Mouse (Mus musculus) right cerebral cortex, postnatal 25 days (tissue): ENCODE results near the gene H2afy.

ENCODE experiments used
- DNase-seq: peaks from one replicate; pipeline ENCODE4 v3.0.0; 2022

The H2afy gene

DNA sequence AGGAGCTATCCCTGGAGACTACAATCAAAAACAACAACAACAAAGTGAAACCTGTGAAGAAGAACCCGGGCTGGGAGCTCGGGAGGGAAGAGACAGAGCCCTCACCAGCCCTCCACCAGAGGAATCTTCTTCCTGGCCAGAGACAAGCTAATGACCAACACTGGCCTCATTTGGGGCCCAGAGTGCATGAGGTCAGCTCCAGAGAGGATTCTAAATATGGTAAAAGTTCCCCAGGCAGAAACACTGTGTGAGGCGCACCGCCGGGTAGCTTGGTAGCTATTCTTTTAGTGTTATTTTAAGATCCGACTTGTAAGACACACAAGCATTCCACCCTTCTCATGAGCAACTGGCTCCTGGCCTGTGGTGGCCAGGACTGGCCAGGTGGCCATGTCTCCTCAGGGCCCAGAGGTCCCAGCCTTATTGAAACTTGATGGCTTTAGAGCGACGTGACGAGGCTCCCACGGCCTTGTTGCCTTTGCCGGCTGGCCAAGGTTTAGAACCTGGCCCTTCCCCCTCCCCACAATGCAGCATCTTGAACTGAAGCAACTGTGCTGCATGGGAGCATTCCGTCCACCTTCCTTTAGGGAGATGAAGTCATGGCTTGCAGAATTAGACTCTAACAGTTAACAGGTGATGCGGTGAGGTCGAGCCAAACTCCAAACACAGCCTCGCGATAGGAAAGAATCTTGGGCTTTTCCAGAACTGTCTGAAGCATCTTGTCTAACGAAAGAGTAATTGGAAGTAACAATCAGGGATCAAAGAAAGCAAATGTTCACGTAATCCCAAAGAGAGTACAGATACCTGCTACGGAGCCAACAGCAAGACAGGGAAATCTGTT is 25.2 kb downstream of the H2afy start:
- no peak for DNase-seq

DNA sequence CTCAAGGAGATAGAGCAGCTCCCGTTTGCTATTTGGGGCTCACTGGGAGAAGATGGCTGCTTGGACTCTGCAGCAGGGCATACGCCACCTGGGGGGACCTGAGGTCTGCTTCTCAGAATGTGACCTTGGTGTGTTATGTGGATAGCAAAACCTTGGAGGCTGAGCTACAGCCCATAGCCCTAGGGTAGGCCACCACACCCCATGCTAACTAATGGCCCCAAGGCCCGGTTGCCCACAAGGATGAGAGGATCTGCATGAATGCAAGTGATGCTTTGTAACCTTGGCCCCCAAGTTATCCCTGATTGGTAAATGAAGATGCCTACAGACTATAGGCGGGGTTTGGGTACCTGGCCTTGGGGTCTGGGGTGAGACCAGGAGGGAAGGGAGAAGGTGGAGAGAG is 26.5 kb downstream of the H2afy start:
- no peak for DNase-seq

DNA sequence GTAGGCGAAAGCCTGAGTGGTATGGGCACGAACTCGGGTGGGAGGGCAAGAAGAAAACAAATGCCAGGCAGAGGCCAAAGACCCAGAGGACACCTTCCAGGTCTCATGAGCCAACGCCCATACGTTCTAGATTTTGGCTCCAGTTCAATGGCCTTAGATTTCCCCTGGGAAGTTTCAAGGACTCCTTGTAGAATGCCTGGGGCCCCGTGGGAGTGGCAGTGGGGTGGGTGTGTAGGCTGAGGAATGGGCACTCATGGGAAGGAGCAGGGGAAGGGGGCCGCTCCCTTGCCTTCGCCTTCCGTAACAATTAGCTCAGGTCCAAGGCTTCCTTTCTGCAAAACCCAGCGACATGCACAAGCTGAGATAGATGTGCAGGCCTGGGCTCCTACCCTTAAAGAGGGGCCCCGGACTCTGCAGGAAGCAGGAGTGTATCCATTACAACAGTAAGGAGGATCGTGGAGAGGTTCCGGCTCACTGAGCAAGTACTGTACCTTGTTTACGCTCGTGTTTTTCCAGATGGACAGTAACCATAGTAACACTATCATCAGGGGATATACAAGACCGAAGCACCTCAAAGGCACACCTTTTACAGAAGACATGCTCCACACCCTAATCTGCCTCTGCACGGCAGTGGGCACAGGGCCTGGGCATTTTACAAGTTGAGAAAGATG is 27.2 kb downstream of the H2afy start:
- no peak for DNase-seq

DNA sequence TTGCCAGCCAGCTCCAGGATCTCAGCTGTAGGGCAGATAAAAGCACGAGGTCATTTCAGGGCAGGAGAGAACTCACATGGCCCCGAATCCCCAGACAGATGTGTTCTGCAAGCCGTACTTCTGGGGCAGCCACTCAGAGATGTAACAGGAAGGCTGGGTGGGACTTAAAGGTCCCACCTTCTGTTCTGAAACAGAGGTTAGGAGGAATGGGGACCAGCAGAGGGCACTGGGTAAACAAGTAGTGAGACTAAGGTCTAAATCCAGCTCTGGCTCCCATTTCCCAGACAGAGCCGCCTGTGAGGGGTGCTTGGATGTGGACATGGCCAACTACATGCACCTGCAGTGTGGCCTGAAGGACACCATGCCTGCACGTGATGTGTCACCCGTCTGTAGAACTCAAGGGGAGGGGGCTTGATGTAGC is 31.2 kb downstream of the H2afy start:
- no peak for DNase-seq

DNA sequence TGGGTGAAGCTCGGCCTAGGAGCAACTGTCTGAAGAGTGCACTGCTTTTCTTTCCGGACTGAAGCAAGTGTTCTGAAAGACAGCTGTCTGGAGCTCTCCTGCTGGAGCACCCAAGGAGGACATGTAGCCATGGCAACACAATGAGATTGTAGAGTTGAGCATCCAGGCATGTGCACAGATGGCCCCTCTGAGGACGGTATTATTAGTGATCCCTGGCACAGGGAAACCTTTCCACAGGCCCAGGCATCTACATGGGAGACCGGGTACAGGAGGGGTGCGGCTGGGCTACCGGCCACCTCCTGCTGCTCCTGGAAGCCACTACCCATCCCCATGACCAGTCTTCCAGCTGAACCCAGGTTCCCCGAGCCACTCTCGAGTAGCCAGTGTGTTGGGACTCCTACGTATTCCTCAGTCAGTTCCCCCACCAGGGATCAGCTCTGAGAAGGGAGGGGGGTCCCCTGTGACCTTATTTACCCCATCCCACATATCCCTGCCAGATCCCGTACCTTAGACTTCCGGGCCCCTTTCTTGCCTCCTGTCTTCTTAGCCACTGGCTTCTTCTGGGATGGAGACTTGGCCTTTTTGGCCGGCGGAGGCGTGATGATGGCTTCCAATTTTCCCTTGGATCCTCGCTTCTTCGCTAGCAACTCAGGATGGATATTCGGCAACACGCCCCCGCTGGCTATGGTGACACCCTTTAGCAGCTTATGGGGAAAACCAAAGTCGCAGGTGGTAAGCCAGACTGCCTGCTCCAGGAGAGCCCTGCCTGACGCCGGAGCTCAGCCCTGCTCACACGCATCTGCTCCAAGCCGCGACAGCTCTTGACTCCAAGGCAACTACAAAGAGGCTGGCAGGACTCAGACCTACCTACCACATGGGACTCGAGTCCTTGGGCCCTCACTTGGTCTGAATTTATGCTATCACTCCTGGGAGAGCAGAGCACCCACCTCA is 32.1 kb downstream of the H2afy start:
- DNase-seq = peak; percentile 30

DNA sequence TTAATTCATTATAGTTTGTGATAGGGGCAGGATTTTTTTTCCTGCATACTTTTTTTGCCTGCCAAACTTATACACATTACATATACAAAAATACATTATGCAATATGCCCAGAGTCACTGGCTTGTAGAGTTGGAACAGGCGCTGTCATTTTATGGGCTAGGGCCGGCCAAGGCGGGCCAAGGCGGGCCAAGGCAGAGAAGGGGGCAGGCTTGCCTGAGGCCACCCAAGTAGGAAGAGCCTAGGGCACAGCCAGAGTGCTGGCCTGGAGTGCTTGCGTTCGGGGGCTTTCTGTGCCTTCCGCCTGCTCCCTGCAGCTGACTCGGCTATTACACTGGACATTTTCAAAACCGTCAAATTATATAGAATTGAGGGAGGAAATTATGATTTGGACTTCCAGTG is 34.0 kb downstream of the H2afy start:
- DNase-seq = no peak

DNA sequence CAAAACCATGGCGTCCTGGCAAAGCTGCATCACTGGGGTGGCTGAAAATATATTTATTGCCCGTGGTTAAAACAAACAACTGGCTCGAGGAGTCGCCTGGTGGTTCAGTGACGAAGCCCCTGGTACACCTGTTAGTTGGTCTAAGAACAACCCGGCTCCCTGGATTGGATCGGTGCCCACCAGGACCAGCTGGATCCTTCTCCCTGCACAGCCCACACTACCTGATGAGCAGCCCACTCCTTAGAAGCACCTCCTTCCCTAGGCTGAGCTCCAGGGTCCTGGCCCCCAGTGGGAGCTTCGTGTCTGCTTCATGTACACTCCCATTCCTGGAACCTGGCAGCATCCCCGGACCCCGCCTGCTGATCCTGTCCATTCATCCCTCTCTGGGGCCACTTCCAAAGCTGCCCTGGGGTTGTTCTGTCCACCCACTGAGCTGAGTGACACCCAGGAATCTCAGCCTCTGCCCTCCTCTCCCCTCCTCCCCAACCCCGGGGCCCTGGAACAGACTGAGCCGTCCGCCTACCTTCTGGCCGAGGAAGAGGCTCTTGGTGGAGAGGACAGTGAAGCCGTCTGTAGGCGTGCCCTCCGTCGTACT is 40.5 kb downstream of the H2afy start:
- peak; percentile 36 for DNase-seq

DNA sequence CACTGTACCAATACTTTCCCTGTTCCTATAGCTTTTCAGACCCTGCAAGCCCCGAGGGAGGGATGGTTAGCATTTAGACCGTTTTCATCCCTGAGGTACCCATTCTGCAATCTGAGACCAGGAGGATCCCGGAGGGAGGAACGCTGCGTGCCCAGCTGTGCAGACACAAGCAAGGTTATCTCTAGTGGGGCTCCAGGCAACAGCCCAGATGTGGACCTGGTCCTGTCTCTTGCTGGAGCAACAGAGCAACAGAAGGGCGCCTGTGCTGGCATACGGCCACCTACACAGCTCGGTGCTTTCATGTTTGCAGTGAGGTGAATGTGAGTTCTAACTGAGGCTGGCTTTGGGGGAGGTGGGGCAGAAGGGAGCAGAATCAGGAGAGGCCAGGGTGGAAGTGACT is 41.6 kb downstream of the H2afy start:
- DNase-seq = no peak

DNA sequence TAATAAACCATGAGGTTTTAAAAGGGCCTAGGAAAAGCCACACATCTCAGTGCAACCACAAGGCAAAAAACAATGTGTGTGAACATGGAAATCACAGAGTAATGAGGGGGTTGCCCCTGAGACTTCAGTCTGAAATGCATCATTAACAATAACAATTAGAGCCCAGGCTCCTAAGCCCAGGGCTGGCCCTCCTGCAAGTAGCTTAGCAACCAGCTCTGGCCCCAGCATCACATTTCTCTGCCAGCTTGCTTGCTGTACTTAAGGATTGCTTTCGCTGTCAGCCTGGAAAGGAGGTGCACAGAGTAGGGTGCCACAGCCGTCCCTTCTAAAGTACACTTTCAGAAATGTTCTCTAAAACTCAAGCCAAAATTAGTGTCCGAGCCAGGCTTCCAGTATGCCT is 42.5 kb downstream of the H2afy start:
- peak; percentile 20 for DNase-seq

DNA sequence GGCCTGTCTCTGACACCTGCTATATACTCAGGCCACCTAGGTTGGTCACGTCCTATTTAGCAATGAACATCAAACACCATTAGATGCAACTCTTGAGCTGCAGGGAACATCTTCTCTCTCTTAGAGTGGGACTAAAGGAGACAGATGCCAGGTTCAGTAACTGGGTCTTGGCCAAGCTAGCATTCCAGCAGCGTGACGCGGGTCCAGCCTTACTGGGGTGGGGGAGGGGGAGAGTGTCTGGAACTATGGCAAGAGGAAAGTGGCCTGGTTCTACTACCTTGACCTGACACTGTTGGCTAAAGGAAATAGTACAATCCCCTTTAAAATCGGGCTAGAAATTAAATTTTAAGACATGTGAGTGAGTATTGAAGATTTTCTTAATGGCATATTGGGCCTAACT is 43.6 kb downstream of the H2afy start:
- no peak for DNase-seq

DNA sequence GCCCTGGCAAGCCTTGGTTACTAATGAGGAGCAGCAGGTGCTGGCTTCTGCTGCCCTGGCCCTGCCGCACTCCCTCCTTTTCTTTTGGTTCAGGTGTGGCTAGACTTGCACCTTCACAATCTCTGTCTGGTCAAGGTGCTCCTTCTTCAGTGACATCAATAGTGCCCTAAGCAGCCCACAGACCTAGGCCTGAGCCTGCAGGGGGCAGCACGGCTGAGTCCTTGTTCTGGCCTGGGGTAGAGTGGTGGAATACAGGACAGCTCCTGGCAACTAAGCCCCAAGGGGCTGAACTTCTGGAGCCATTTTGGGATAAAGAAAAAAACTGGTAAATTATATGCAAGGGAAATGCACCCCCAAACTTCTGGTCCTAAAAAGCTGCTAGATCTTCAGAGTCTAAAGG is 45.6 kb downstream of the H2afy start:
- DNase-seq = no peak

DNA sequence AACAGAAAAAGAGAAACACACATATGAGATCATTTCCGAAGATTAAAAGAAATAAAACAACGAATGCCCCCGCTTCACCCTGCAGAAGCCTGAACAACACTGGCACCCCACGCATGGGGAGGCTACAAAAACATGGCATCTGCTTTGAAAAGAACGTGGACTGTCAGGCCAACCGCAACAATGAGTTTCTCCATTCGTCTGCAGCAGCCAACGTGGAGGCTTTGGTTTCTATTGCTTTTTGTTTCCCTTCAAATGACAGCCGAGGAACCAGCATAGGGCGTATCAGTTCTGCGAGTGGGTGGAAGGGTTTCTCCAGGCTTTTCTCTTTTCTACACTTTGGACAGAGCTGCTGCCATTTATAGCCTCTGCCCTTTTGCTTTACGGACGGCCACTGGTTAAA is 47.6 kb downstream of the H2afy start:
- DNase-seq = no peak

DNA sequence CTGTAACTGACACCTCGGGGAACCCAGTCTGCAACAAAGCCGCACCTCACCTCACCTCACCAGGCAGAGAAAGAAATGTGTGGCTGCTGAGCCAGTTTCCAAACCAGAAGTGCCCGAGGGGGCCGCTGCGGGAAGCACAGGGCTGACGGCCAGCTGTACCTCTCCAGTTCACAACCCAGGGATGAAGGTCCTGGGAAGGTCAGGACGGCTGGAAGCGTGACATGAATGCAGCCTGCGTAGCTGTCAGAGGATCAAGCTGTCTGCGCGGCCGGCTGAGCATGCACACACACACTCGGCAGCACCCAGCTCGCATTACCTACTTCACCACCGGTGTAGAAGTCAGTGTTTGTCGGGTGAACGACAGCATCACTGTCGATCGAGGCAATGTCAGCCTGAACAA is 48.2 kb downstream of the H2afy start:
- DNase-seq = no peak

DNA sequence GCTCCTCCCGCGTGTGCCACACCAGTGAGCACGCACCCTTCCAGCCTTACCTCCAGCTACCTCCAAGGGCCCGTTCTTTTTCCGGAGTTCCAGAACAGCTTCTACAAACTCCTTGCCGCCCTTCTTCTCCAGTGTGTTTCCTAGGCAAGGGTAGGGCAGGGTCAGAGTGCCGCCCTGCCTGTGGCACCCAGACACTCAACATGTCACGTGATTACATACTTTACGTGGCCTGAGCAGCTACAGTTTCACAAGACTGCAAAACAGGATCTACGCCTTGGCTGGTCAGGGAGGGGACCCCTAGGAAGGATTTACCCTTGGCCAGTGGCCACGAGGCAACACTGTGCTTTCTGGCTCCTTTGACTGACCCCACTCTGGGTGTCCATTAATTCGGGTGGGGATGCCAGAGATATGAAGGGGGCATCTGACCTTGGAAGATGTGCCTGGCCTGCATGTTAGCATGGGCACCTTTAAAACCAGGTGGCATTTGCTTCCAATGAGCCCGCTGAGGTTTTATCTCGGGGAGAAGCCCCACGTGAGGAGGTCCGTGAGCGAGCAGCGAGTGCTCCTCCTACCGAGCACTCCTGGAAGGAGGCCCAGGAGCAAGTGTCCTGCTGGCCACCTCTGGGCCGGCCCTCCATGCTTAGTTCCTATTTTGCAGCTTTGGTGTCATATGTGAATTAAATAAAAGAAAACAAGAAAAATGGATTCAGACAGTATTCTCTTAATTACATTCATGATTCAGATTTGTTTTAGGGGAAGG is 51.8 kb downstream of the H2afy start:
- no peak for DNase-seq

DNA sequence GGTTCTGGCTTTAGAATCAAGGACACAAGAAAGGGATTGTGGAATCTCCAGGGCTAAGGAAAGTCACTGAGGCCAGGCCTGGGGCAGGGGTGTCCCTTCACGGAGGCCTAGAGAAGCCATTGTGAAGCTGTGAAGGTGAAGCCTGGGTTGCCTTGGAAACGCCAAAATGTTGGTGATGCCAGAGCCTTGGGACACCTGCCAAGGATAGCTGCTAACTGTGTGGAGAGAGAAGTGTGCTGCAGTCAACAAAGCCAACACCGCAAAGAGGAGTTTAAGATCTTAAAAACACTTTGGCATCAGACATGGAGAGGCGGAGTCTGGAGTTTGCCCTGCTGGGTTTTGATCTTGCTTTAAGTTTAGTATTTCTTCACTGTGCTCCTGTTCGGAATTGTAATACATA is 54.5 kb downstream of the H2afy start:
- no peak for DNase-seq

DNA sequence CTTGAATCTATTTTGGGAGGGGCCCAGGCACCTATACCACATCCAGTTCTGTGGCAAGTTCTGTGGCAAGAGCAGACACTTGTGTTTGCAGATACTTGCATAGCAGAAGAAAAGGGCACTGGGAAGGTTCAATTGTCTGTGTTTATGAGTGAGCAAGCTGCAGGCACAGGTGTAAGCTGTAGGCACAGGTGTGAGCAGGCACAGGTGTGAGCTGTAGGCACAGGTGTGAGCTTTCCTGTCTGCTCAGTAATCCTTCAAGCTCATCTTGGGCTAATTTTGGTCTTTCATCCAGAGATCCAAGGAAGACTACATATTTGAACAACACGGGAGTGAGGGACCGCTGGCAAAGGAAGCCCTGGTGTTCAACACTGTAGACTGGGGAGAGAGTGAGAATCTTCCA is 56.5 kb downstream of the H2afy start:
- no peak for DNase-seq

DNA sequence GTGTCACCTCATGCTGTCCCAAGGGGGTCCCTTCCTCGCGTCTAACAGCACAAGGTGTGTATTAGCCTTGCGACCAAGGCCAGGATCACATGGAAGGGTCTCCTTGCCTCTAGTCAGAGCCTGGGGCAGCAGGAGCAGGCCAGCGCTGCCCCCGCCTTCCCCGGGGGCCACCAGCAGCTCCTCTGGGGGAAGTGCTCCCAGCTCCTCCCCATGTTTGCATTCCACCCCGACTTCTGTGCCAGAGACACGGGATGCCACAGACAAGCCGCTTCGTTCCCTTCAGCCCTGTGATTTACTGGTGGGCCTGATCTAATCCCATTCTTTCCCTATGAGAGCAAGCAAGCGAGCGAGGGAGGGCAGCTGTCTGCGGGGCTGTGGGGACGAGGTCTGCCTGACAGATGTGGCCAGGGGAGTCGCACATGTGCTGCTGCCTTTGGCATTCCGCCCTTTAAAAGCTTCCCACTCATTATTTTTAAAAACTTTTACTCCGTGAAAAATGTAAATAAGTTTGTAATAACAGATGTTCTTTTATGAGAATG is 57.4 kb downstream of the H2afy start:
- DNase-seq = no peak

DNA sequence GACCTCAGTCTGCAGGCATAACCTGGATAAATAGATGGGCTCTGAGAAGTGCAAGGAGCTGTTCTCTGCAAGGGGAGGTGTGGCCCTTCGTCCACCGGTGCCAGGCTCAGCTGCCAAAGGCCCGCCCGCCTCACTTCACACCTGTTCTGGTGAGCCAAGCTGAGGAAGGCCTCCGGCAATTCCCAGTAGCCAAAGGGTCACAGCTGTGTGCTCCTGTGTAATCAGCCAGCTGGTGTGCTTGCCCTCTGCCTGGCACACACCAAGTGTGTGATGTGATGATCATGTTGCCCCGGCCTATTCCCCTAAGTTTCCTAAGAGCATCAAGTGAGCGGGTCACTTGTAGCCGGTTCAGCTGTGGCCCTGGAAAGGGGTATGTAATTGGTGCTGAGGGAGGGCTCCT is 60.2 kb downstream of the H2afy start:
- DNase-seq = no peak

DNA sequence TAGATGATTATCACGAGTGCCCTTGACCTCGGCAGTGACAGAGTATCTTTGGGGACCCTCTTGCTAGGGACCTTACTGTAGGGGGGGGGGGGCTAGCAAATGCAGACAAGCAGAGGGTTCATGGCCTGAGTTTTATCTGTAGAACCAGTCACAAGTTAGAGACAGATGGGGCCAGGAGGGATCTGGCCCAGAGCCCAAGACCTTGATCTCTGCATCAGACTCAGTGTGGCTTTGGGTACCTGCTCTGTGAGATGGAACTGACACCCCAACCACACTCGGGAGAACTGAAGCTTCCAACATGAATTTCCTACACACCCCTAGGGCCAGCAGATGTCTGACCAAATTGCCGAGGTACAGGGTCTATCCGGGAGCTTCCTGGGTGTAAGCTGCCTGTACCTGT is 63.0 kb downstream of the H2afy start:
- no peak for DNase-seq

DNA sequence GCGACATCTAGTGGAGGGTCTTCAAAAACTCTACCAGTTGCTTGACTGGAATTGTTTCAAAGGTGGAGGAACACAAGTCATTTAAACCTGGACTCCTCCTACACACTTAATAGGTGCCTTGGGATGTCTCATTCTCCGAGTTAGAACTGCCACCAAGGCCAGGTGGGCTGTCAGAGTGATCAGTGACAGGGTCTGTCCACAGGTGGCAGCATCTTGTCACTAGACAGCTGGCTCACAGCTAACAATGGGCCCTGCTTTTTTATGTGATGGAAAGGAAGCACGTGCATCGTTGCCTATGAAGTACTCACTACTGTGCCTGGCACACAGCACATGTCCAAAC is 63.9 kb downstream of the H2afy start:
- no peak for DNase-seq

DNA sequence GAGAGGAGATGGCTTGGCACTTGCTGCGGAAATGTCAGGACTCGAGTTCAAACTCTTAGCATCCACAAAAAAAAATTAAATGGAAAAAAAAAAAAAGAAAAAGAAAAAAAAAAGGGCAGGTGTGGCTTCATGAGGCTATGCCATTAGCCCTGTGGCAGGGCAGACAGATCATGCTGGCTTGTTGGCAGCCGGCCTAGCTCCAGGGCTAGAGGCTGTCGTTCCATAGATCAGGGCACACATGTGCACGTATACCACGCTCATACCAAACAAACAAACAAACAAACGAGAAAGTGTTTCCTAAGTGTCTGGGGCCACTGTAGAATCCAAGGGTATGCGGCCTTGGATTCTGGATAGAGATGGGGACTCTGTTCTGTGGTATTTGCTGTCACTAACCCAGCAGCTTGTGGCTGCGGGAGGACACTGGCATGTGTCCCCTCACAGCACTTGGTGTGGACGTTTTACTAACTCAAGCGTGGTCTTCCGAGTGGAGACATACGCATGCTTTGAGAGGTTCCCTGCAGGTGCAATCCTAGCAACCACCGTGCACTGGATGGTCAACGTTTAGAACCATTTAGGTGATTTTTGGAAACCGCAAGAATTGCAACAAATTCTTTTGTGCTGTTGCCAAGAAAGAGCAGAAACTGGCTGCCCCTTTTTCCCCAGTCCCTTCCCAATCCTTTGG is 64.4 kb downstream of the H2afy start:
- DNase-seq = no peak

DNA sequence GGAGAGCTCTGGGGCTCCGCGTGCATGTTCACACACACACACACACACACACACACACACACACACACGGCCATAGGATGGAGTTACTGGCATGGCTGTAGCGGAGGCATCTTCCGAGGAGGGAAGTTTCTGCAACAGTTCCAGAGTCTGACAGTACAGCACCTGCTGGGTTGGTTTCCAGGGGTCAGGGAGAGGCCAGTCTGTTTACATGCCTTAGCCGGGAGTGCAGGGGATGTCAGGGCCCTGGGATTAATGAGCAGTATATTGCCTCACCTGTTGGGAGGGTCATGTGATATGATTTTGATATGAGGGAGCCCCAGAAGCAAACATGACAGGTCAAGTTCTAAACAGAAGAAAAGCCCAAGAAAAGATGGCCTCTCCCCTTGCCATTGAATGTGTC is 66.5 kb downstream of the H2afy start:
- DNase-seq = no peak
